Mouse (Mus musculus): ENCODE measurements around the gene Med13l. TPM values are rescaled to one million over a fixed set of nuclear protein-coding genes. Genes with fewer than 3 reads are reported as not detected.

Med13l gene
- polyA plus RNA-seq (2015; fragmentation: Nextera tagmentation; extraction: Ambion mirVana) = 5.3 and 5.5 TPM in 2 replicates

DNA sequence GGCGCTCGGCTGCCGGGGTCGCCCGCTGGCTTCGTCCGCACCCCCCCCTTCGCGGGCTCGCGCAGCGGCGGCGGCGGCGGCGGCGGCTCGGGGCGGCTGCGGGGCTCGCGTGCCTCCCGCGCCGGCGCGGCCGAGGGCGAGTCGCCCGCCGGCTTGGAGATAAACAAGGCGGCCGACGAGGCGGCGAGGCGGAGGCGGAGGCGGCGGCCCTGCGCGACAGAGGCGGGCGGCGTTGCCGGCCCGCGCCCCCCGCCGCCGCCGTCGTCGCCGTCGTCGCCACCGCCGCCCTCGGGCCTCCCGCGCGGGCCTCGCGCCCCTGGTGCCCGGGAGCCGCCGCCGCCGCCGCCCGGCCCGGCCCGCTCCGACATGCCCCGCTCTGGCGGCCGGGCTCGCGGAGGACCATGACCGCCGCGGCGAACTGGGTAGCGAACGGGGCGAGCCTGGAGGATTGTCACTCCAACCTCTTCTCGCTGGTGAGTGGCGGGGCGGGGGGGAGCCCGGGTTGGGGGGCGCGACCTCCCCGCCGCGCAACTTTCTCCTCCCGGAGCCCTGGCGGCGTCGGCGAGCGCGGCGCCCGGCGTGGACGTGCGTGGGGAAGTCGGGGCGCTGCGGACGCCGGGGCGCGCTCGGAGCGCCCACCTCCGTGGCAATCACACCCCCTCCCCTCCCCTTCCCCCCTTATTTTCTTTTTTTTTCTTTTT is at the start of gene Med13l:
TSS of gene Med13l (plus strand) at position 295 of the 701 bp plus-strand sequence.

